Mouse (Mus musculus) urinary bladder, postnatal 36 days (tissue): Measurements from ENCODE around the gene Creb3.

Experiments used
- DNase-seq, 2 experiments: peaks; one replicate each; pipeline ENCODE4 v3.0.0; 2022; ENCODE audit warnings: low spot score in 2 of 2, mixed read lengths in 1 of 2

Creb3 gene

GRCm38 (mm10) chr4:43558028-43558630, 4.0 kb upstream of the Creb3 start:
- no peak for DNase-seq

GRCm38 (mm10) chr4:43558631-43559356, 3.3 kb upstream of the Creb3 start:
- peak in 1 of 2 experiments; percentile 50 for DNase-seq

GRCm38 (mm10) chr4:43559519-43560242, 2.5 kb upstream of the Creb3 start:
- DNase-seq, result no peak

GRCm38 (mm10) chr4:43560243-43560611, 1.9 kb upstream of the Creb3 start:
- peak; percentile 35 to 51 for DNase-seq

GRCm38 (mm10) chr4:43560976-43561375, 1.2 kb upstream of the Creb3 start:
- no peak for DNase-seq

GRCm38 (mm10) chr4:43561436-43561996, 616 bp upstream of the Creb3 start:
- DNase-seq, result no peak

- no peak for DNase-seq
Measured at GRCm38 (mm10) chr4:43562769-43563600, 853 bp downstream of the Creb3 start.

- no peak for DNase-seq
Measured at GRCm38 (mm10) chr4:43563601-43563875, 1.4 kb downstream of the Creb3 start.

GRCm38 (mm10) chr4:43564231-43564630, 2.1 kb downstream of the Creb3 start:
- DNase-seq, result no peak

- no peak for DNase-seq
Measured at GRCm38 (mm10) chr4:43567140-43567539, 5.0 kb downstream of the Creb3 start.

- DNase-seq, result no peak
Measured at GRCm38 (mm10) chr4:43571395-43572045, 9.4 kb downstream of the Creb3 start.

GRCm38 (mm10) chr4:43573561-43573960, 11.4 kb downstream of the Creb3 start:
- no peak for DNase-seq

GRCm38 (mm10) chr4:43575356-43575755, 13.2 kb downstream of the Creb3 start:
- no peak for DNase-seq

GRCm38 (mm10) chr4:43577237-43577881, 15.2 kb downstream of the Creb3 start:
- DNase-seq, result no peak

- peak; percentile 87 to 89 for DNase-seq
Measured at GRCm38 (mm10) chr4:43578376-43579204, 16.5 kb downstream of the Creb3 start, which contains the start of the genes Rgp1 and Gba2. TSS of gene Rgp1 (plus strand) at chr4:43578715. TSS of gene Gba2 (minus strand) at chr4:43578873.

GRCm38 (mm10) chr4:43579256-43579655, 17.1 kb downstream of the Creb3 start:
- DNase-seq, result no peak

GRCm38 (mm10) chr4:43579731-43580130, 17.6 kb downstream of the Creb3 start:
- DNase-seq, result no peak

- no peak for DNase-seq
Measured at GRCm38 (mm10) chr4:43580721-43581120, 18.6 kb downstream of the Creb3 start.

GRCm38 (mm10) chr4:43581381-43581780, 19.2 kb downstream of the Creb3 start:
- no peak for DNase-seq

- DNase-seq, result no peak
Measured at GRCm38 (mm10) chr4:43582241-43582640, 20.1 kb downstream of the Creb3 start.
